In genomic region chr6:100879607-100880006, GRCm38 (mm10) we compare ENCODE assay signal across 22 mouse cellular contexts. TPM values are rescaled to one million over a fixed set of nuclear protein-coding genes. Genes with fewer than 3 reads are reported as not detected.
DNase-seq lines count a peak whose midpoint lies in the region; ATAC-seq and TF ChIP-seq lines count a peak whose summit lies in the region.
"Had no signal": no experiment of that assay in that cellular context is flagged by ENCODE, and none has a peak within 500 bp of the region (broad histone marks: within the 10 kb centered on the region; RNA-seq: fewer than 3 reads in every experiment).

No protein-coding gene starts in this region.

- no peaks in the 10 kb centered on the region for H3K36me3 ChIP-seq in midbrain, embryonic 11.5 days (ENCODE audit: control insufficient read depth, insufficient read depth, low read length)
- H3K36me3 ChIP-seq in midbrain, postnatal 0 days (ENCODE audit: insufficient read depth, low read length): no peaks in the 10 kb centered on the region
- no peaks in the 10 kb centered on the region for H3K36me3 ChIP-seq in ES-E14 (ENCODE audit: control insufficient read depth, insufficient read depth, low read length, poor library complexity, severe bottlenecking)
- H3K36me3 ChIP-seq in stomach, embryonic 15.5 days: no peaks in the 10 kb centered on the region
- no peaks in the 10 kb centered on the region for H3K36me3 ChIP-seq in hindbrain, embryonic 13.5 days
- H3K36me3 ChIP-seq: embryonic facial prominence, embryonic 15.5 days; heart, embryonic 12.5 days; hindbrain, embryonic 15.5 days; midbrain, embryonic 12.5 days; neural tube, embryonic 12.5 days had no signal

- in situ Hi-C loops in ES-E14 (cut with MboI; ENCODE audit: low sequenced_read_pairs in 2 of 2, unreplicated experiment in 2 of 2): loop anchor here (5.0 to 25.0 kb wide), 4 partner anchors 205 to 655 kb away; partner anchors contain the start of gene Shq1 (in 1 of the 2)

- no peak overlapping the region for H3K4me2 ChIP-seq in midbrain, embryonic 11.5 days
- no peak overlapping the region for H3K4me2 ChIP-seq in midbrain, postnatal 0 days (ENCODE audit: low read depth, low read length, poor library complexity, severe bottlenecking)
- H3K4me2 ChIP-seq in stomach, embryonic 15.5 days: no peak overlapping the region
- no peak overlapping the region for H3K4me2 ChIP-seq in hindbrain, embryonic 13.5 days
- H3K4me2 ChIP-seq: embryonic facial prominence, embryonic 15.5 days; heart, embryonic 12.5 days; hindbrain, embryonic 15.5 days; liver, embryonic 11.5 days; midbrain, embryonic 12.5 days; neural tube, embryonic 12.5 days had no signal

- H3K4me3 ChIP-seq in midbrain, embryonic 11.5 days (ENCODE audit: low read depth, low read length): no peak overlapping the region
- H3K4me3 ChIP-seq in midbrain, postnatal 0 days (ENCODE audit: low read depth, low read length): no peak overlapping the region
- H3K4me3 ChIP-seq in ES-E14 (ENCODE audit: insufficient read depth in 1 of 2, low read depth in 1 of 2, low read length in 2 of 2, poor library complexity in 1 of 2, severe bottlenecking in 1 of 2): no peak overlapping the region
- no peak overlapping the region for H3K4me3 ChIP-seq in stomach, embryonic 15.5 days (replicated peaks)
- H3K4me3 ChIP-seq in hindbrain, embryonic 13.5 days: no peak overlapping the region
- H3K4me3 ChIP-seq: embryonic facial prominence, embryonic 15.5 days; gastrocnemius, adult 2 months; heart, embryonic 12.5 days; hindbrain, embryonic 15.5 days; midbrain, embryonic 12.5 days; neural tube, embryonic 12.5 days had no signal

- H3K4me1 ChIP-seq in midbrain, embryonic 11.5 days (ENCODE audit: control insufficient read depth, insufficient read depth, low read length): no peaks in the 10 kb centered on the region
- H3K4me1 ChIP-seq in midbrain, postnatal 0 days (ENCODE audit: insufficient read depth, low read length): no peaks in the 10 kb centered on the region
- H3K4me1 ChIP-seq in ES-E14 (ENCODE audit: control insufficient read depth in 2 of 2, insufficient read depth in 2 of 2, low read length in 2 of 2, poor library complexity in 1 of 2): peaks cover 0 to 3% of the 10 kb centered on the region in 2 experiments; a peak in 1 of 4 replicates
- no peaks in the 10 kb centered on the region for H3K4me1 ChIP-seq in stomach, embryonic 15.5 days
- peaks cover 7% of the 10 kb centered on the region; the same call in 1 of the 2 replicates for H3K4me1 ChIP-seq in hindbrain, embryonic 13.5 days (replicated peaks)
- H3K4me1 ChIP-seq: heart, embryonic 12.5 days; midbrain, embryonic 12.5 days; neural tube, embryonic 12.5 days had no signal

- H3K9ac ChIP-seq in midbrain, embryonic 11.5 days (ENCODE audit: low read length): no peak overlapping the region
- no peak overlapping the region for H3K9ac ChIP-seq in midbrain, postnatal 0 days (replicated peaks; ENCODE audit: low read length, poor library complexity, severe bottlenecking)
- H3K9ac ChIP-seq in ES-E14 (ENCODE audit: insufficient read depth, low read depth, low read length, poor library complexity, severe bottlenecking): 0 out of 2 replicates have a peak overlapping the region, but pooled peaks have one; percentile 11
- no peak overlapping the region for H3K9ac ChIP-seq in stomach, embryonic 15.5 days
- H3K9ac ChIP-seq in hindbrain, embryonic 13.5 days: no peak overlapping the region
- H3K9ac ChIP-seq: embryonic facial prominence, embryonic 15.5 days; heart, embryonic 12.5 days; hindbrain, embryonic 15.5 days; midbrain, embryonic 12.5 days; neural tube, embryonic 12.5 days had no signal

- WGBS in midbrain, embryonic 11.5 days: 51% methylated on average over 10 of the region's 10 CpGs
- WGBS in midbrain, postnatal 0 days: 59% methylated on average over 10 of the region's 10 CpGs
- 36% methylated on average over 10 of the region's 10 CpGs for WGBS in stomach, embryonic 15.5 days
- 62% methylated on average over 10 of the region's 10 CpGs for WGBS in hindbrain, embryonic 13.5 days

- no peak overlapping the region for H3K27ac ChIP-seq in midbrain, embryonic 11.5 days (ENCODE audit: low read depth, low read length)
- H3K27ac ChIP-seq in midbrain, postnatal 0 days (ENCODE audit: low read depth, low read length): no peak overlapping the region
- no peak overlapping the region for H3K27ac ChIP-seq in ES-E14 (ENCODE audit: insufficient read depth, low read depth, low read length, poor library complexity, severe bottlenecking)
- H3K27ac ChIP-seq in stomach, embryonic 15.5 days: no peak overlapping the region
- H3K27ac ChIP-seq in hindbrain, embryonic 13.5 days: no peak overlapping the region
- H3K27ac ChIP-seq: embryonic facial prominence, embryonic 15.5 days; gastrocnemius, adult 2 months; hindbrain, embryonic 15.5 days; macrophage; midbrain, embryonic 12.5 days; neural tube, embryonic 12.5 days had no signal

- no peak for TF ChIP-seq CTCF in midbrain, postnatal 0 days (IDR thresholded peaks at IDR 0.05)

- peak; percentile 49 for DNase-seq in midbrain, embryonic 11.5 days (ENCODE audit: low spot score, missing footprints)
- no peak for DNase-seq in midbrain, postnatal 0 days (ENCODE audit: low spot score)
- no peak for DNase-seq in ES-E14 (ENCODE audit: low read depth, low spot score)
- DNase-seq in layer of hippocampus, adult 18-20 months (ENCODE audit: low spot score in 2 of 2): no peak
- no peak for DNase-seq in right cerebral cortex, adult 18-20 months
- DNase-seq: cerebellum, adult 18-20 months; cerebellum, postnatal 36 days; gastrocnemius, adult 2 months; heart, postnatal 14 days; kidney, adult 2 months; kidney, postnatal 10 days; spleen, adult 18-20 months had no signal

- ATAC-seq in midbrain, embryonic 11.5 days (ENCODE audit: low FRiP score): no peak
- ATAC-seq in midbrain, postnatal 0 days (ENCODE audit: low FRiP score): no peak
- peak; percentile 74 for ATAC-seq in stomach, embryonic 15.5 days (ENCODE audit: insufficient read depth, low FRiP score, low read depth)
- no peak for ATAC-seq in hindbrain, embryonic 13.5 days (ENCODE audit: low FRiP score)
- ATAC-seq: CD4-positive, CD25-positive, alpha-beta regulatory T cell, adult 4 months had no signal

- H3K9me3 ChIP-seq in midbrain, embryonic 11.5 days (ENCODE audit: control insufficient read depth, low read length): no peaks in the 10 kb centered on the region
- no peaks in the 10 kb centered on the region for H3K9me3 ChIP-seq in midbrain, postnatal 0 days (ENCODE audit: low read length)
- no peaks in the 10 kb centered on the region for H3K9me3 ChIP-seq in ES-E14 (ENCODE audit: control insufficient read depth, insufficient read depth, low read depth, low read length)
- no peaks in the 10 kb centered on the region for H3K9me3 ChIP-seq in stomach, embryonic 15.5 days
- H3K9me3 ChIP-seq in hindbrain, embryonic 13.5 days: peaks cover 3% of the 10 kb centered on the region; the same call in 1 of the 2 replicates
- H3K9me3 ChIP-seq: embryonic facial prominence, embryonic 15.5 days; hindbrain, embryonic 15.5 days had no signal

- H3K27me3 ChIP-seq in midbrain, embryonic 11.5 days (ENCODE audit: control insufficient read depth, insufficient read depth, low read length): no peaks in the 10 kb centered on the region
- peaks cover 8% of the 10 kb centered on the region; the same call in 1 of the 2 replicates for H3K27me3 ChIP-seq in midbrain, postnatal 0 days (ENCODE audit: insufficient read depth, low read length)
- H3K27me3 ChIP-seq in stomach, embryonic 15.5 days (replicated peaks): 0 out of 2 replicates have a peak, but pooled peaks cover 3% of the 10 kb centered on the region
- H3K27me3 ChIP-seq in hindbrain, embryonic 13.5 days: peaks cover 15% of the 10 kb centered on the region

TF ChIP-seq in ES-E14, 5 proteins besides CTCF, POLR2A, EP300 and RAD21:
- no peak for TF ChIP-seq ZNF384 (IDR thresholded peaks at IDR 0.05; ENCODE audit: low read depth, low read length)
- TF ChIP-seq HCFC1 (IDR thresholded peaks at IDR 0.05; ENCODE audit: borderline replicate concordance, insufficient read depth, low read length): no peak
- TF ChIP-seq ZC3H11A (IDR thresholded peaks at IDR 0.05; ENCODE audit: borderline replicate concordance, low read depth, low read length): no peak
- TF ChIP-seq MAFK (IDR thresholded peaks at IDR 0.05; ENCODE audit: insufficient read depth, low read depth, low read length): no peak
- no peak for TF ChIP-seq CHD2 (IDR thresholded peaks at IDR 0.05; ENCODE audit: low read depth, low read length)

RNA-seq across cellular contexts. Expression of gene Ppp4r2, which starts 46.2 kb away (rescaled TPM):
- 40.0 TPM in 2 replicates for polyA plus RNA-seq in midbrain, embryonic 11.5 days (2014; fragmentation: Nextera tagmentation; extraction: Ambion mirVana)
- 32.7 and 39.0 TPM in 2 replicates for total RNA-seq in midbrain, postnatal 0 days (2014; rRNA removed)
- polyA plus RNA-seq in midbrain, postnatal 0 days (2015; fragmentation: Nextera tagmentation; extraction: Ambion mirVana): 8.4 and 10.0 TPM in 2 replicates
- 66.8 and 75.3 TPM in 2 replicates for total RNA-seq in ES-E14 (2012; rRNA removed)
- polyA plus RNA-seq in stomach, embryonic 15.5 days (2015; fragmentation: Nextera tagmentation; extraction: Ambion mirVana): 16.1 and 17.4 TPM in 2 replicates
- 20.5 and 20.9 TPM in 2 replicates for polyA plus RNA-seq in hindbrain, embryonic 13.5 days (2015; fragmentation: Nextera tagmentation; extraction: Ambion mirVana)
- 10 to 100 TPM; 75.6 to 78.4 TPM for total RNA-seq in layer of hippocampus, adult 18-20 months (2021)
